9 mouse cellular contexts compared by ENCODE assay signal in the genomic region with DNA sequence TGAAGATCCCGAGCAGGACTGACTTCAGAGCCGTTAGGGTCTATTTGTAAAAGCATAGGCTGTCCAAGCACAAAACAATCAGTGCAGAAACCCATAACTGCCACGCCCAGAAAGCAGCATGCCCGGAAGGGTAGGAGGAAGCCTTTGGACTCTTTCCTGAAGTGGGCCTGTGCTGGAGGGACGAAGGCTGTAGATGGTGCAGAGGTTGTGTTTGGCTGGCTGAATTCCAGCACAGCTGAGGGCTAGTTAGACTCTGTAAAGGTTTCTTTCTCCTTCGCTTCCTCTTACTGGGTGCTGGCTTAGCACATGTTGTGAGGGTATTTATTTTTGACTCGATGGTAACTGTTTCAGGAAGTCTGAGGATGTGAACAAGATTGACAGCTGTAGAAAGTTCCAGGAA.
DNase-seq lines count a peak whose midpoint lies in the region; ATAC-seq and TF ChIP-seq lines count a peak whose summit lies in the region.
"Had no signal": no experiment of that assay in that cellular context is flagged by ENCODE, and none has a peak within 500 bp of the region (broad histone marks: within the 10 kb centered on the region; RNA-seq: fewer than 3 reads in every experiment).

No protein-coding gene starts in this region.

- 54% methylated on average over 7 of the region's 7 CpGs for WGBS in heart, embryonic 12.5 days
- WGBS in heart, embryonic 16.5 days = 45% methylated on average over 7 of the region's 7 CpGs

- no peak overlapping the region; the same call in 1 of the 2 replicates for H3K4me2 ChIP-seq in heart, embryonic 12.5 days
- H3K4me2 ChIP-seq in heart, embryonic 16.5 days (ENCODE audit: low read depth, low read length) = 0 out of 2 replicates have a peak overlapping the region, but pooled peaks have one; percentile 3

- ATAC-seq in heart, embryonic 12.5 days (ENCODE audit: insufficient number of reproducible peaks, low FRiP score) = no peak
- peak; percentile 55; the same call in 1 of the 2 replicates for ATAC-seq in heart, embryonic 16.5 days (replicated peaks; ENCODE audit: extremely low read depth, insufficient read depth, low FRiP score)

- H3K36me3 ChIP-seq in heart, embryonic 12.5 days = no peaks in the 10 kb centered on the region
- no peaks in the 10 kb centered on the region for H3K36me3 ChIP-seq in ES-Bruce4 (ENCODE audit: control insufficient read depth, insufficient read depth, low read length, poor library complexity, severe bottlenecking)
- H3K36me3 ChIP-seq in heart, embryonic 16.5 days (ENCODE audit: control insufficient read depth, insufficient read depth) = no peaks in the 10 kb centered on the region

- no peak overlapping the region for H3K9ac ChIP-seq in heart, embryonic 12.5 days
- no peak overlapping the region for H3K9ac ChIP-seq in ES-Bruce4 (ENCODE audit: low read depth, poor library complexity, severe bottlenecking)
- no peak overlapping the region for H3K9ac ChIP-seq in heart, embryonic 16.5 days (ENCODE audit: low read length)

- no peak overlapping the region for H3K27ac ChIP-seq in heart, embryonic 12.5 days (ENCODE audit: poor library complexity, severe bottlenecking)
- H3K27ac ChIP-seq in ES-Bruce4 (ENCODE audit: insufficient read depth, low read length) = peak overlapping the region; percentile 3; the same call in 1 of the 2 replicates
- no peak overlapping the region for H3K27ac ChIP-seq in heart, embryonic 16.5 days (ENCODE audit: low read length)

- TF ChIP-seq CTCF in ES-Bruce4 (IDR thresholded peaks at IDR 0.05; ENCODE audit: low read depth, low read length) = no peak

- peaks cover 4% of the 10 kb centered on the region; the same call in 1 of the 2 replicates for H3K4me1 ChIP-seq in heart, embryonic 12.5 days (replicated peaks)
- H3K4me1 ChIP-seq in ES-Bruce4 (ENCODE audit: control insufficient read depth, insufficient read depth, low read length) = peaks cover 3% of the 10 kb centered on the region
- no peaks in the 10 kb centered on the region for H3K4me1 ChIP-seq in heart, embryonic 16.5 days (ENCODE audit: control insufficient read depth, insufficient read depth, low read length)

- TF ChIP-seq POLR2A in ES-Bruce4 (IDR thresholded peaks at IDR 0.05; ENCODE audit: insufficient read depth, low read length) = no peak

- TF ChIP-seq EP300 in ES-Bruce4 (IDR thresholded peaks at IDR 0.05; ENCODE audit: insufficient read depth, low read depth, low read length) = peak; percentile 47; the same call in 1 of the 2 replicates

- DNase-seq in heart, adult 18-20 months = peak; percentile 47 to 80
- peak; percentile 53 to 72 for DNase-seq in kidney, postnatal 36 days
- DNase-seq in right cerebral cortex, adult 2 months (ENCODE audit: low spot score in 2 of 2) = no peak
- DNase-seq in Muller cell, postnatal 12 days (ENCODE audit: inconsistent ontology term) = no peak
- DNase-seq in testis, postnatal 10 days (ENCODE audit: low spot score) = no peak

- no peak overlapping the region for H3K4me3 ChIP-seq in heart, embryonic 12.5 days
- H3K4me3 ChIP-seq in ES-Bruce4 (ENCODE audit: low read depth, low read length) = no peak overlapping the region
- no peak overlapping the region for H3K4me3 ChIP-seq in heart, embryonic 16.5 days (ENCODE audit: low read length)

- H3K9me3 ChIP-seq in heart, embryonic 12.5 days (replicated peaks) = no peaks in the 10 kb centered on the region
- H3K9me3 ChIP-seq in ES-Bruce4 (replicated peaks; ENCODE audit: control insufficient read depth, insufficient read depth, low read length, poor library complexity, severe bottlenecking) = no peaks in the 10 kb centered on the region
- no peaks in the 10 kb centered on the region for H3K9me3 ChIP-seq in heart, embryonic 16.5 days (replicated peaks; ENCODE audit: control insufficient read depth, low read length)

- H3K27me3 ChIP-seq in heart, embryonic 12.5 days (replicated peaks) = no peaks in the 10 kb centered on the region
- no peaks in the 10 kb centered on the region for H3K27me3 ChIP-seq in ES-Bruce4 (ENCODE audit: control insufficient read depth, insufficient read depth, low read length, poor library complexity, severe bottlenecking)
- H3K27me3 ChIP-seq in heart, embryonic 16.5 days (ENCODE audit: control insufficient read depth, insufficient read depth, low read length) = no peaks in the 10 kb centered on the region
- H3K27me3 ChIP-seq: CH12.LX had no signal

Comparison
In these comparisons a context has a peak if more than half of its experiments do, and no peak if none do; other contexts are left out.
1. DNase-seq: peak in heart, adult 18-20 months (2 of 2) and kidney, postnatal 36 days (2 of 2); none in right cerebral cortex, adult 2 months (0 of 2), Muller cell, postnatal 12 days (single experiment) and testis, postnatal 10 days (single experiment).